Mouse (Mus musculus) B cell, adult 62 days (primary cell): Measurements from ENCODE around the gene Triap1. TPM values are rescaled to one million over a fixed set of nuclear protein-coding genes. Genes with fewer than 3 reads are reported as not detected.

ENCODE experiments used
- total RNA-seq: library from RNA; stranded (reverse); gene quantifications from 4 replicates; pipeline ENCODE4 v1.2.4, GENCODE M21; 2023

The Triap1 gene
- 15.3 to 20.9 TPM (median 19.2 TPM) in 4 replicates for total RNA-seq

GRCm38 (mm10) chr5:115340577-115341313 lies at the start of gene Triap1, which contains the start of gene Gatc:
Triap1 (plus strand) TSS chr5:115341225.
Gatc (minus strand) TSS chr5:115341178.

GRCm38 (mm10) chr5:115300792-115301614 lies 40.0 kb upstream of the Triap1 start, which contains the start of gene Dynll1:
Dynll1 (minus strand) TSS chr5:115300999.

GRCm38 (mm10) chr5:115326875-115327609 lies 14.0 kb upstream of the Triap1 start, which contains the start of gene Srsf9:
Srsf9 (plus strand) TSS chr5:115327177.

GRCm38 (mm10) chr5:115348546-115349224 lies 7.7 kb downstream of the Triap1 start, which contains the start of gene Cox6a1:
Cox6a1 (minus strand) TSS chr5:115348981.

Other genes starting within 250 kb of the Triap1 start
- not detected in 4 replicates for gene Gm10401, start 242.9 kb upstream of the Triap1 start, total RNA-seq
- gene Acads, start 221.9 kb upstream of the Triap1 start, total RNA-seq, result 16.6 to 22.9 TPM (median 18.8 TPM) in 4 replicates
- 33.6 to 38.2 TPM (median 36.3 TPM) in 4 replicates for gene Unc119b, start 206.2 kb upstream of the Triap1 start, total RNA-seq
- gene Mlec, start 183.0 kb upstream of the Triap1 start, total RNA-seq, result 74.1 to 89.1 TPM (median 75.2 TPM) in 4 replicates
- gene Cabp1, start 146.8 kb upstream of the Triap1 start, total RNA-seq, result 0.29 to 0.79 TPM in 2 of 4 replicates, not detected in the others
- gene Pop5, start 105.4 kb upstream of the Triap1 start, total RNA-seq, result 36.4 to 44.0 TPM (median 37.7 TPM) in 4 replicates
- gene Rnf10, start 68.3 kb upstream of the Triap1 start, total RNA-seq, result 134 to 148 TPM (median 145 TPM) in 4 replicates
- 25.8 to 33.2 TPM (median 27.6 TPM) in 4 replicates for gene Coq5, start 61.6 kb upstream of the Triap1 start, total RNA-seq
- 249 to 290 TPM (median 276 TPM) in 4 replicates for gene Dynll1, start 40.2 kb upstream of the Triap1 start, total RNA-seq
- 66.4 to 73.2 TPM (median 69.7 TPM) in 4 replicates for gene Srsf9, start 14.0 kb upstream of the Triap1 start, total RNA-seq
- gene Gatc, start within 50 bp of the Triap1 start, total RNA-seq, result 7.9 to 10.5 TPM (median 9.3 TPM) in 4 replicates
- 183 to 211 TPM (median 197 TPM) in 4 replicates for gene Cox6a1, start 7.8 kb downstream of the Triap1 start, total RNA-seq
- gene Msi1, start 88.4 kb downstream of the Triap1 start, total RNA-seq, result not detected in 4 replicates
- not detected in 4 replicates for gene Pla2g1b, start 125.0 kb downstream of the Triap1 start, total RNA-seq
- 13.4 to 17.4 TPM (median 14.4 TPM) in 4 replicates for gene Sirt4, start 143.5 kb downstream of the Triap1 start, total RNA-seq
- 69.9 to 83.9 TPM (median 79.3 TPM) in 4 replicates for gene Pxn, start 165.5 kb downstream of the Triap1 start, total RNA-seq
- gene Rplp0, start 218.2 kb downstream of the Triap1 start, total RNA-seq, result 1,427 to 1,461 TPM (median 1,435 TPM) in 4 replicates
- 104 to 115 TPM (median 110 TPM) in 4 replicates for gene Gcn1l1, start 224.0 kb downstream of the Triap1 start, total RNA-seq